Mouse (Mus musculus): ENCODE data around the gene 1600002K03Rik.

GRCm38 (mm10) chr10:80152071-80152872, 20.5 kb upstream of the 1600002K03Rik start:
- TF ChIP-seq CTCF (IDR thresholded peaks at IDR 0.05; ENCODE audit: low read depth, low read length) (no peak), POLR2AphosphoS5 (IDR thresholded peaks at IDR 0.05; ENCODE audit: insufficient replicate concordance, low read depth, low read length) (no peak), GATA1 (IDR thresholded peaks at IDR 0.05; ENCODE audit: borderline replicate concordance, low read length) (no peak)

Data from G1E (cell line).